Mouse (Mus musculus) ES-E14 (cell line): ENCODE measurements around the gene Mctp2.

Source experiments
- CHD2 ChIP-seq: IDR thresholded peaks from 2 replicates; pipeline ENCODE4 v1.6.1; 2014; ENCODE audit warnings: mild to moderate bottlenecking, low read depth, low read length, inconsistent platforms
- MAFK ChIP-seq: IDR thresholded peaks from 2 replicates; pipeline ENCODE4 v1.6.1; 2014; ENCODE audit warnings: mild to moderate bottlenecking, low read depth, low read length, inconsistent platforms; ENCODE audit not compliant: insufficient read depth
- ZC3H11A ChIP-seq: IDR thresholded peaks from 2 replicates; pipeline ENCODE4 v1.6.1; 2012; ENCODE audit warnings: low read depth, mild to moderate bottlenecking, inconsistent platforms, low read length, borderline replicate concordance
- ZNF384 ChIP-seq: IDR thresholded peaks from 2 replicates; pipeline ENCODE4 v1.6.1; 2012; ENCODE audit warnings: low read depth, low read length, inconsistent platforms

GRCm38 (mm10) chr7:72218048-72218447 is 88.4 kb downstream of the Mctp2 start:
- TF ChIP-seq ZNF384 (no peak), MAFK (no peak), CHD2 (no peak), ZC3H11A (no peak)
